Mouse (Mus musculus): ENCODE data around the gene Setdb1. TPM values are rescaled to one million over a fixed set of nuclear protein-coding genes. Genes with fewer than 3 reads are reported as not detected.
A peak's percentile ranks its signal among the peaks of the same experiment; 100 is the strongest.
"Not testable (repeated sequence)": the region's sequence is repeated elsewhere in the genome, so short reads cannot be mapped to it uniquely, and the experiment has no call there.

The Setdb1 gene
- total RNA-seq, 1 experiment, result 59.1 TPM

GRCm38 (mm10) chr3:95349491-95349890 is 7.5 kb downstream of the Setdb1 start:
- Histone ChIP-seq H3K9me3 (ENCODE audit: control insufficient read depth, insufficient read depth, low read depth, low read length) (no peaks in the 10 kb centered on the region), H3K4me1 (ENCODE audit: control insufficient read depth in 2 of 2, insufficient read depth in 2 of 2, low read length in 2 of 2, poor library complexity in 1 of 2) (peaks cover 0 to 1% of the 10 kb centered on the region in 2 experiments), H3K4me3 (ENCODE audit: insufficient read depth in 1 of 2, low read depth in 1 of 2, low read length in 2 of 2, poor library complexity in 1 of 2, severe bottlenecking in 1 of 2) (no peak overlapping the region), H3K27ac (ENCODE audit: insufficient read depth, low read depth, low read length, poor library complexity, severe bottlenecking) (no peak overlapping the region), H3K36me3 (ENCODE audit: control insufficient read depth, insufficient read depth, low read length, poor library complexity, severe bottlenecking) (peaks cover 17% of the 10 kb centered on the region), H3K9ac (ENCODE audit: insufficient read depth, low read depth, low read length, poor library complexity, severe bottlenecking) (no peak overlapping the region)
- no peak for DNase-seq (ENCODE audit: low read depth, low spot score)
- TF ChIP-seq ZC3H11A (IDR thresholded peaks at IDR 0.05; ENCODE audit: borderline replicate concordance, low read depth, low read length) (0 out of 2 replicates have a peak, but pooled peaks have one; percentile 9), MAFK (IDR thresholded peaks at IDR 0.05; ENCODE audit: insufficient read depth, low read depth, low read length) (no peak)
- in situ Hi-C loops (cut with MboI; ENCODE audit: low sequenced_read_pairs in 2 of 2, unreplicated experiment in 2 of 2), result loop anchor here (25.0 kb wide), 1 partner anchor 488 kb away; no protein-coding TSS in a partner anchor

- not testable (repeated sequence) for H3K4me3 ChIP-seq (ENCODE audit: insufficient read depth in 1 of 2, low read depth in 1 of 2, low read length in 2 of 2, poor library complexity in 1 of 2, severe bottlenecking in 1 of 2); H3K27ac ChIP-seq (ENCODE audit: insufficient read depth, low read depth, low read length, poor library complexity, severe bottlenecking); H3K9me3 ChIP-seq (ENCODE audit: control insufficient read depth, insufficient read depth, low read depth, low read length); H3K4me1 ChIP-seq (ENCODE audit: control insufficient read depth in 2 of 2, insufficient read depth in 2 of 2, low read length in 2 of 2, poor library complexity in 1 of 2); H3K9ac ChIP-seq (ENCODE audit: insufficient read depth, low read depth, low read length, poor library complexity, severe bottlenecking); DNase-seq (ENCODE audit: low read depth, low spot score)
- peaks cover 16% of the 10 kb centered on the region for H3K36me3 ChIP-seq (ENCODE audit: control insufficient read depth, insufficient read depth, low read length, poor library complexity, severe bottlenecking)
- in situ Hi-C loops (cut with MboI; ENCODE audit: low sequenced_read_pairs in 2 of 2, unreplicated experiment in 2 of 2), result loop anchor here (25.0 kb wide), 1 partner anchor 489 kb away; no protein-coding TSS in a partner anchor
These were observed 8.7 kb downstream of the Setdb1 start for GRCm38 (mm10) chr3:95348343-95348742.

GRCm38 (mm10) chr3:95346454-95346853 is 10.5 kb downstream of the Setdb1 start:
- Histone ChIP-seq H3K9me3 (ENCODE audit: control insufficient read depth, insufficient read depth, low read depth, low read length) (no peaks in the 10 kb centered on the region), H3K36me3 (ENCODE audit: control insufficient read depth, insufficient read depth, low read length, poor library complexity, severe bottlenecking) (peaks cover 22% of the 10 kb centered on the region), H3K9ac (ENCODE audit: insufficient read depth, low read depth, low read length, poor library complexity, severe bottlenecking) (no peak overlapping the region), H3K4me3 (ENCODE audit: insufficient read depth in 1 of 2, low read depth in 1 of 2, low read length in 2 of 2, poor library complexity in 1 of 2, severe bottlenecking in 1 of 2) (no peak overlapping the region), H3K4me1 (ENCODE audit: control insufficient read depth in 2 of 2, insufficient read depth in 2 of 2, low read length in 2 of 2, poor library complexity in 1 of 2) (peaks cover 5 to 11% of the 10 kb centered on the region in 2 experiments), H3K27ac (ENCODE audit: insufficient read depth, low read depth, low read length, poor library complexity, severe bottlenecking) (no peak overlapping the region)
- TF ChIP-seq CHD2 (IDR thresholded peaks at IDR 0.05; ENCODE audit: low read depth, low read length) (no peak), HCFC1 (IDR thresholded peaks at IDR 0.05; ENCODE audit: borderline replicate concordance, insufficient read depth, low read length) (no peak), ZC3H11A (IDR thresholded peaks at IDR 0.05; ENCODE audit: borderline replicate concordance, low read depth, low read length) (no peak), MAFK (IDR thresholded peaks at IDR 0.05; ENCODE audit: insufficient read depth, low read depth, low read length) (no peak), ZNF384 (IDR thresholded peaks at IDR 0.05; ENCODE audit: low read depth, low read length) (no peak)
- in situ Hi-C loops (cut with MboI; ENCODE audit: low sequenced_read_pairs in 2 of 2, unreplicated experiment in 2 of 2), result loop anchor here (25.0 kb wide), 1 partner anchor 491 kb away; no protein-coding TSS in a partner anchor
- DNase-seq (ENCODE audit: low read depth, low spot score), result no peak

- Histone ChIP-seq H3K27ac (ENCODE audit: insufficient read depth, low read depth, low read length, poor library complexity, severe bottlenecking) (peak overlapping the region; percentile 94), H3K36me3 (ENCODE audit: control insufficient read depth, insufficient read depth, low read length, poor library complexity, severe bottlenecking) (peaks cover 45% of the 10 kb centered on the region), H3K4me1 (ENCODE audit: control insufficient read depth in 2 of 2, insufficient read depth in 2 of 2, low read length in 2 of 2, poor library complexity in 1 of 2) (peaks cover 6 to 11% of the 10 kb centered on the region in 2 experiments)
- in situ Hi-C loops (cut with MboI; ENCODE audit: low sequenced_read_pairs in 2 of 2, unreplicated experiment in 2 of 2), result loop anchor here (25.0 kb wide), 1 partner anchor 494 kb away; no protein-coding TSS in a partner anchor
- H3K9ac ChIP-seq (ENCODE audit: insufficient read depth, low read depth, low read length, poor library complexity, severe bottlenecking); DNase-seq (ENCODE audit: low read depth, low spot score); H3K4me3 ChIP-seq (ENCODE audit: insufficient read depth in 1 of 2, low read depth in 1 of 2, low read length in 2 of 2, poor library complexity in 1 of 2, severe bottlenecking in 1 of 2); H3K9me3 ChIP-seq (ENCODE audit: control insufficient read depth, insufficient read depth, low read depth, low read length): not testable (repeated sequence)
These were observed 13.5 kb downstream of the Setdb1 start for GRCm38 (mm10) chr3:95343356-95344000.

GRCm38 (mm10) chr3:95338251-95338650 is 18.8 kb downstream of the Setdb1 start:
- TF ChIP-seq HCFC1 (IDR thresholded peaks at IDR 0.05; ENCODE audit: borderline replicate concordance, insufficient read depth, low read length) (no peak), ZNF384 (IDR thresholded peaks at IDR 0.05; ENCODE audit: low read depth, low read length) (no peak), CHD2 (IDR thresholded peaks at IDR 0.05; ENCODE audit: low read depth, low read length) (no peak), MAFK (IDR thresholded peaks at IDR 0.05; ENCODE audit: insufficient read depth, low read depth, low read length) (no peak), ZC3H11A (IDR thresholded peaks at IDR 0.05; ENCODE audit: borderline replicate concordance, low read depth, low read length) (no peak)
- in situ Hi-C loops (cut with MboI; ENCODE audit: low sequenced_read_pairs in 2 of 2, unreplicated experiment in 2 of 2), result loop anchor here (25.0 kb wide), 1 partner anchor 499 kb away; no protein-coding TSS in a partner anchor
- H3K4me3 ChIP-seq (ENCODE audit: insufficient read depth in 1 of 2, low read depth in 1 of 2, low read length in 2 of 2, poor library complexity in 1 of 2, severe bottlenecking in 1 of 2), result no peak overlapping the region
- H3K9ac ChIP-seq (ENCODE audit: insufficient read depth, low read depth, low read length, poor library complexity, severe bottlenecking), result no peak overlapping the region
- peaks cover 4 to 7% of the 10 kb centered on the region in 2 experiments; a peak in 3 of 4 replicates for H3K4me1 ChIP-seq (ENCODE audit: control insufficient read depth in 2 of 2, insufficient read depth in 2 of 2, low read length in 2 of 2, poor library complexity in 1 of 2)
- no peak for DNase-seq (ENCODE audit: low read depth, low spot score)
- H3K27ac ChIP-seq (ENCODE audit: insufficient read depth, low read depth, low read length, poor library complexity, severe bottlenecking), result peak overlapping the region; percentile 29; the same call in 1 of the 2 replicates
- H3K9me3 ChIP-seq (ENCODE audit: control insufficient read depth, insufficient read depth, low read depth, low read length), result no peaks in the 10 kb centered on the region
- peaks cover 51% of the 10 kb centered on the region for H3K36me3 ChIP-seq (ENCODE audit: control insufficient read depth, insufficient read depth, low read length, poor library complexity, severe bottlenecking)

Data from ES-E14 (cell line).